9 mouse cellular contexts compared by ENCODE assay signal in the genomic region with DNA sequence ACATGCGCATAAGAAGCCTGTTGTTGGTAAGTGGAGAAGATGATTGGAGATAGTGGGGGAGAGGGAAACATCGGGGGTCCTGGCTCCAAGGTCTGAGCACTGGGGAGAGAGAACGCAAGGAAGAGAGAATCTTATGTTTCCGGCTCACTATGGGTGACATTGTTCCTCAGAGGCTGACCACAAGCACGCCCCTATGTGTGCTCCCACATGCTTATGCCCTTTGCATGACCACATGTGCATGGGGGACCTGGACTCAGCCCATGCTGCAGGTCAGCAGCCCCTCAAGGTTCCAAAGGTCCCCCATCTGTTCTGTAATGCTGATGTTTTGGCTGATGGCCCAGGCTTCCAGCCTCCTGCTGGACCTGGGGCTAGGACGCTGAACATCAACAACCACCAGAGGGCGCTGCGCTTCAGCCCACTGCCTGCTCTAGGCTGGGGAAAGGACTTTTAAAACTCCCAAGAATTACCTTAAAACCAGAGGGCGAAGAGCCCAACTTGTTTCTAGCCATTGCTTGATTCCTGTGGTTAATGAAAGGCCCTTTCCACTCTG.
A peak's percentile ranks its signal among the peaks of the same experiment; 100 is the strongest.
DNase-seq lines count a peak whose midpoint lies in the region; ATAC-seq and TF ChIP-seq lines count a peak whose summit lies in the region.
"Had no signal": no experiment of that assay in that cellular context is flagged by ENCODE, and none has a peak within 500 bp of the region (broad histone marks: within the 10 kb centered on the region; RNA-seq: fewer than 3 reads in every experiment).

No protein-coding gene starts in this region.

- no peak for TF ChIP-seq POLR2A in embryonic fibroblast, embryonic 13.5 days (IDR thresholded peaks at IDR 0.05; ENCODE audit: low read depth, low read length)

- H3K4me3 ChIP-seq in embryonic fibroblast, embryonic 13.5 days (ENCODE audit: insufficient read depth, low read length): no peak overlapping the region
- H3K4me3 ChIP-seq: heart, embryonic 13.5 days had no signal

- TF ChIP-seq CTCF in embryonic fibroblast, embryonic 13.5 days (IDR thresholded peaks at IDR 0.05; ENCODE audit: borderline replicate concordance, insufficient read depth, low read length): peak; percentile 86

- DNase-seq in ES-CJ7 (ENCODE audit: low read depth, low spot score): peak; percentile 61
- peak; percentile 75 to 82 for DNase-seq in adrenal gland, postnatal 36 days
- peak; percentile 74 to 83 for DNase-seq in heart, postnatal 14 days
- peak; percentile 90 for DNase-seq in kidney, postnatal 4 days
- peak; percentile 81 for DNase-seq in lung, postnatal 14 days
- peak; percentile 72 for DNase-seq in right cerebral cortex, adult 18-20 months

- intact Hi-C loops in heart, postnatal 14 days (cut with DNase I): loop anchor here (2.0 kb wide), 1 partner anchor 1481 kb away; no protein-coding TSS in a partner anchor

- no peak for ATAC-seq in erythroid progenitor cell, adult 5-6 weeks (replicated peaks; ENCODE audit: low FRiP score, poor library complexity, severe bottlenecking)

- H3K27ac ChIP-seq in embryonic fibroblast, embryonic 13.5 days (ENCODE audit: insufficient read depth, low read length): no peak overlapping the region
- H3K27ac ChIP-seq: heart, embryonic 13.5 days had no signal

- H3K4me1 ChIP-seq in embryonic fibroblast, embryonic 13.5 days (ENCODE audit: control insufficient read depth, insufficient read depth, low read length): no peaks in the 10 kb centered on the region
- H3K4me1 ChIP-seq: heart, embryonic 13.5 days had no signal
